Mouse (Mus musculus): ENCODE measurements around the gene Hexdc.

Gene Hexdc

GRCm38 (mm10) chr11:121204161-121205006 lies at the start of gene Hexdc, which contains the start of gene Ogfod3:
Gene Hexdc (plus strand): TSS chr11:121204433.
Gene Ogfod3 (minus strand): TSS chr11:121204711.
- ChIA-PET CTCF (interaction anchor here (0.5 to 3.3 kb wide), 14 partner anchors 9 to 527 kb away, joined by 3 to 12 read pairs (median 3); partner anchors contain the start of genes Cybc1 (in 1 of the 4) and Narf (in 1 of the 4)), POLR2A (interaction anchor here in 3 of 4 experiments (0.5 to 2.7 kb wide), 40 partner anchors 9 to 1805 kb away, joined by 3 to 24 read pairs (median 3); partner anchors contain the start of genes Cybc1 (in 3 of the 3), Narf (in 3 of the 3), Tex19.1 (in 2 of the 3) and B3gntl1 (in 1 of the 3))

DNA sequence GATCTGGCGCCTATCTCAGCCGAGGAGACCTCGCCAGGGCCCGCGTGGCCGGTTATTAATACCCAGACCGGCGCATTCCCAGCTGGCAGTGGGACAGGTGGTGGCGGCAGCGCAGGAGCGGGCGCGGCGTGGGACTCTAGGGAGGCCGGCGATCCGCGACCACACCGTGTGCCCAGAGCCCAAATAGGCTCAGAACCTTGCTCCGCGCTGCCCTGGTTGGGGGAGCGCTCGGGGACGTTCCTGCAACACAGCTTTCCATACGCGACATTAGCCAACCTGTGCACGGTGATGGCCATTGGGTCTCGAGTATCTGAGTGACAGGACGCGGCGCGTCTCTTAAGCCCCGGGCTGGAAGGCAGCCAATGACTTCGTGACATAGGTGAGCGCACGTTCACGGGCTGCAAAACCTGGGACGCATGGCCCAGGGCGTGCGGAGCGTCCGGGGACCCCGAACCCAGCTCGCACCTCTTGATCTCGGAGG lies 47.8 kb upstream of the Hexdc start:
- ChIA-PET POLR2A (interaction anchor here in 3 of 4 experiments (0.8 to 5.7 kb wide), 13 partner anchors 8 to 304 kb away, joined by 3 to 82 read pairs (median 3); partner anchors contain the start of genes Tex19.1 (in 3 of the 3), Cybc1 (in 1 of the 3), Foxk2 (in 1 of the 3) and Narf (in 1 of the 3)), CTCF (interaction anchor here in 3 of 4 experiments (0.6 to 3.4 kb wide), 6 partner anchors 11 to 206 kb away, joined by 3 to 12 read pairs (median 3); partner anchors contain the start of gene Tex19.1 (in 1 of the 3))

DNA sequence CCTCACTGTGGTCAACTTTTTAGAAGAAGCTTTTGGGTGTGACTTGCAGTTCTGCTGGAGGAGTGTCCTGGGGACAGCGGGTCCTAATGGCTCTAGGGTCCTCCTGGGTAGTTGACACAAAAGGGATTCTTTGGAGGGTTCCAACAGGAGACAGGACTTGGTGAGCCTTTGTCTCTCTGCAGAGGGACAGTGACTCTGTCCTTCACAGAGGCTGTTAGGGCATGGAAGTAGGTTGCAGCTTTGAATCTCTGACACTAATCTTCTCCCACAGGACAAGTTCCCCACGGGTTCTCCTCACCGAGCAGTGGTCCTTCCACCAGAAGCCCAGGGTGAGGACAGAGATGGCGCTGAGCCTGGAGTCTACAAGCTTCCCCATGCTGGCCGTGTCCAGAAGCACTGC lies 44.3 kb upstream of the Hexdc start, which contains the start of gene Uts2r:
TSS of gene Uts2r (plus strand) at position 301 of the 400 bp plus-strand sequence.
- CTCF ChIA-PET = interaction anchor here in 2 of 4 experiments (0.7 to 1.3 kb wide), 2 partner anchors 16 to 107 kb away, joined by 3 read pairs; no protein-coding TSS in a partner anchor
- POLR2A ChIA-PET = interaction anchor here in 3 of 4 experiments (1.1 to 3.8 kb wide), 6 partner anchors 9 to 228 kb away, joined by 3 to 24 read pairs (median 8); partner anchors contain the start of genes Tex19.1 (in 3 of the 3) and Rab40b (in 1 of the 3)

DNA sequence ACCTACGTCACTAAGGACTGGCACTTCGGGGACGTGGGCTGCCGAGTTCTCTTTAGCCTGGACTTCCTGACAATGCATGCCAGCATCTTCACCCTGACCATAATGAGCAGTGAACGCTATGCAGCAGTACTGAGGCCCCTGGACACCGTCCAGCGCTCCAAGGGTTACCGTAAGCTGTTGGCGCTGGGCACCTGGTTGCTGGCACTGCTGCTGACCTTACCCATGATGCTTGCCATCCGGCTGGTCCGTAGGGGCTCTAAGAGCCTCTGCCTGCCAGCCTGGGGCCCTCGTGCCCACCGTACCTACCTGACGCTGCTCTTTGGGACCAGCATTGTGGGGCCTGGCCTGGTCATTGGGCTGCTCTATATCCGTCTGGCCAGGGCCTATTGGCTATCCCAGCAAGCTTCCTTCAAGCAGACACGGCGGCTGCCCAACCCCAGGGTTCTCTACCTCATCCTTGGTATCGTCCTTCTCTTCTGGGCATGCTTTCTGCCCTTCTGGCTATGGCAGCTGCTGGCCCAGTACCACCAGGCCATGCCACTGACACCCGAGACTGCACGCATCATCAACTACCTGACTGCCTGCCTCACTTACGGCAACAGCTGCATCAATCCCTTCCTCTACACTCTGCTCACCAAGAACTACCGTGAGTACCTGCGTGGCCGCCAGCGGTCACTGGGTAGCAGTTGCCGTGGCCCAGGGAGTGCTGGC lies 43.4 kb upstream of the Hexdc start:
- ChIA-PET POLR2A (interaction anchor here in 3 of 4 experiments (0.6 to 3.8 kb wide), 8 partner anchors 9 to 950 kb away, joined by 3 to 24 read pairs (median 3); partner anchors contain the start of gene Tex19.1 (in 3 of the 3)), CTCF (interaction anchor here in 2 of 4 experiments (1.3 to 2.1 kb wide), 2 partner anchors 15 to 16 kb away, joined by 3 to 8 read pairs; no protein-coding TSS in a partner anchor)

- CTCF ChIA-PET = interaction anchor here in 2 of 4 experiments (0.9 to 2.8 kb wide), 2 partner anchors 11 to 12 kb away, joined by 3 to 14 read pairs; no protein-coding TSS in a partner anchor
- POLR2A ChIA-PET = interaction anchor here in 2 of 4 experiments (0.9 to 3.2 kb wide), 2 partner anchors 17 kb away, joined by 3 to 9 read pairs; partner anchors contain the start of gene Tex19.1 (in 2 of the 2)
Measured at GRCm38 (mm10) chr11:121163751-121164150, 40.5 kb upstream of the Hexdc start.

- POLR2A ChIA-PET = interaction anchor here in 2 of 4 experiments (0.6 to 1.3 kb wide), 3 partner anchors 14 to 206 kb away, joined by 3 read pairs; no protein-coding TSS in a partner anchor
Measured at GRCm38 (mm10) chr11:121173203-121173602, 31.0 kb upstream of the Hexdc start.

DNA sequence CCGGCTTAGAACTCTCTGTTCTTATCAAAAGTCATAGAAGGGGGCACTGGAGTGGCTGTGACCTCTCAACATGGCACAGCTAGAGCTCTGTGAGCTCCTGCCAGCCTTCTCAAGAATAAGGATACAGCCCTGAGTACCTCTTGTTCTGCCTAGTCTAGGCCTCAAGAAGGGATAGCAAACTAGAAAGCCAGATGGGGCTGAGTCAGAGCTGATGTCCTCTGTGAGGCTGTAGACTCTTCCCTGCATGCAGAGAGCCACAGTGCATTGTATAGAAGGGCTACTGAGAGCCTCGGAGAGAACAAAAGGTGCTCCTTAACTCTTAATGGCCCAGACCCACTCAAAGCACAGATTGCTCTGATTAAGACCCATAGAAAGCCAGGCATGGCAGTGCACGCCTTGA lies 30.0 kb upstream of the Hexdc start:
- CTCF ChIA-PET = interaction anchor here in 2 of 4 experiments (1.0 to 2.9 kb wide), 2 partner anchors 9 to 28 kb away, joined by 3 to 14 read pairs; partner anchors contain the start of gene Tex19.1 (in 1 of the 2)

More at GRCm38 (mm10) chr11:121173203-121173602, 31.0 kb upstream of the Hexdc start:
- CTCF ChIA-PET = interaction anchor here in 2 of 4 experiments (0.9 to 1.0 kb wide), 2 partner anchors 19 to 27 kb away, joined by 3 read pairs; partner anchors contain the start of gene Tex19.1 (in 1 of the 2)

GRCm38 (mm10) chr11:121176285-121177270 lies 27.7 kb upstream of the Hexdc start:
- ChIA-PET POLR2A (interaction anchor here in 3 of 4 experiments (0.6 to 3.6 kb wide), 18 partner anchors 8 to 525 kb away, joined by 3 to 30 read pairs (median 3); partner anchors contain the start of genes Tex19.1 (in 3 of the 3), Hexdc (in 1 of the 3), Metrnl (in 1 of the 3) and Narf (in 1 of the 3)), CTCF (interaction anchor here (0.5 to 2.9 kb wide), 62 partner anchors 9 to 1311 kb away, joined by 3 to 19 read pairs (median 4); partner anchors contain the start of genes Hexdc (in 3 of the 4), Narf (in 2 of the 4), Ogfod3 (in 2 of the 4) and Cybc1 (in 1 of the 4))

More for the DNA sequence above, 30.0 kb upstream of the Hexdc start:
- POLR2A ChIA-PET = interaction anchor here in 2 of 4 experiments (1.0 to 2.1 kb wide), 4 partner anchors 13 to 62 kb away, joined by 3 to 6 read pairs (median 4); partner anchors contain the start of genes Narf (in 1 of the 2) and Tex19.1 (in 1 of the 2)

DNA sequence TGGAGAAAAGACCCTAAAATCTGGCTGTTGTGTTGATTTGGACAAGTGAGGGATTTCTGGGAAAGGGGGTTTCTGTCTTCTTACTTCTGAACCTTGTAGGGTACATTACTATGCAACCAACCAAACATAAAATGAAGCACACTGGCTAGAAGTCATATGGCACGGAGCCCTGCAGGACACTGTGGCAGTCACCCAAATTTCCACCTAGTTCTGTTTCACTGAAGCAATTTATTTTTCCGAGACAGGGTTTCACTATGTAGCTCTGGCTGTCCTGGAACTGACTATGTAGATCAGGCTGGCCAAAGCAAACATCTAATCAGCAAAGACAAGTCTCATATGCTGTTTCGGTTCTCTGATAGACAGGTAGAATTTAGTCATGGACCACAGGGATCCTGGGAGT lies 14.6 kb upstream of the Hexdc start:
- ChIA-PET POLR2A (interaction anchor here in 2 of 4 experiments (1.7 to 1.8 kb wide), 2 partner anchors 44 kb away, joined by 4 to 9 read pairs; partner anchors contain the start of gene Tex19.1 (in 2 of the 2)), CTCF (interaction anchor here in 1 of 4 experiments (1.0 kb wide), 1 partner anchor 14 kb away, joined by 3 read pairs; no protein-coding TSS in a partner anchor)

DNA sequence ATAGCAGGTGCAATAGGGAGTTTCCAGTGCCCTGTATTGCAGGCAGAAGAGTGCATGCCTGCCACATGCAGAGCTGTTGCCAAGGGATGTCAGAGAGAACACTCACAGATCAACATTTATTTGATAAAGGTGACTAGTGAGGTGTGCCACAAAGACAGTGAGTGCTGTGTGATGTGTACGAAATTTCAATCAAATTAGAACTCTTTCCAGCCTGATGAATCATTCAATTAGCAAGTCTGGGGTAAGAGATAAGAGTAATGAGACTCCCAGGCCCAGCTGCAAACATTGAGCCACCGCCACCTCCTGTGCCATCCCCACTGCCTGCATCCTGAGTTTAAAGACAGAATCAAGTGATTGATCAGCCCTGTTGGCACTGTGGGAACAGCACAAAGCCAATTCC lies 11.5 kb upstream of the Hexdc start:
- ChIA-PET CTCF (interaction anchor here in 1 of 4 experiments (0.5 to 1.0 kb wide), 4 partner anchors 16 to 680 kb away, joined by 3 to 4 read pairs (median 3); no protein-coding TSS in a partner anchor), POLR2A (interaction anchor here in 2 of 4 experiments (0.9 to 1.0 kb wide), 2 partner anchors 11 to 47 kb away, joined by 3 to 5 read pairs; partner anchors contain the start of genes Hexdc (in 1 of the 2) and Tex19.1 (in 1 of the 2))

GRCm38 (mm10) chr11:121193415-121193814 lies 10.8 kb upstream of the Hexdc start:
- CTCF ChIA-PET = interaction anchor here in 1 of 4 experiments (0.9 kb wide), 1 partner anchor 17 kb away, joined by 3 read pairs; no protein-coding TSS in a partner anchor
- POLR2A ChIA-PET = interaction anchor here in 1 of 4 experiments (1.0 kb wide), 1 partner anchor 10 kb away, joined by 3 read pairs; no protein-coding TSS in a partner anchor

- ChIA-PET CTCF (no interaction called here), POLR2A (interaction anchor here in 1 of 4 experiments (1.4 kb wide), 1 partner anchor 50 kb away, joined by 3 read pairs; no protein-coding TSS in a partner anchor)
Measured at GRCm38 (mm10) chr11:121198622-121199021, 5.6 kb upstream of the Hexdc start.

DNA sequence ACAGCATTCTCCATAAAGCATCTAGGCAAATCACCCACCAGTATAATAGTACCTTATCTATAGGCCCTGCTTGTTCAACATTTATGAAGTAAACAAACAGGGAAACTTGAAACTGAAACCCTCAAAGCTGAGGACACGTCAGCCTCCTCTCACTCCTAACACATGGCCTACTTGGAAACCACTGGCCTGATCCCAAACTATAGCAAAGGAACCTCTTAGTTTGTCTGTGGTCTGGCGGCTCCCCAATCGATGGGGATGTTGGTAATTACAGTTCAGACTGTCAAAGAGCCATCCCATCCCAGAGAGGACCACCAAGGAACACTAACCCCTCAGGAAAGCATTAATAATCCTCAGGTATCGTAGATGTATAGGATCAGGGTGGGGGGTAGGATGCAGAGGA lies 4.4 kb upstream of the Hexdc start:
- POLR2A ChIA-PET = no interaction called here
- CTCF ChIA-PET = no interaction called here

DNA sequence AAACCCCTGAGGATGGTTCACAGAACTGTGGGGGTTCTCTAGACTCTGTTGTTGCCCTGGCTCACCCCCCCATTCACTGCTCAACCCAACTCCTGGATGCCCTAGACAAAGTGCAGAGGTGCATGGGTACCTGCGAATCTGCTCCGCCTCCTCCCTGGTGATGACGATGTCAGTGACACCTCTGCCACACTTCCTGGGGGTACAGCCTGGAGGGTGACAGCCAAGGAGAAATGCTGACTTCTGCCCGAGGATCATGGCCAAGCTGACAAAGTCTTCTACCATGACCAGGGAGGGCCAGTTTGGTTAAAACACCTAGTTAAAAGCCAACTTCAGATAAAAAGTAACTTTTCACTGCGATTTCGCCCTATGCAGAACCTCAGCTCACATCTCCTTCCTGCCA lies 3.5 kb upstream of the Hexdc start:
- ChIA-PET POLR2A (interaction anchor here in 2 of 4 experiments (1.7 to 2.2 kb wide), 3 partner anchors 10 to 28 kb away, joined by 4 to 6 read pairs (median 5); partner anchors contain the start of gene Cybc1 (in 1 of the 2)), CTCF (interaction anchor here in 3 of 4 experiments (1.2 to 2.0 kb wide), 3 partner anchors 24 to 36 kb away, joined by 4 to 8 read pairs (median 5); partner anchors contain the start of gene Narf (in 1 of the 3))

Measured in embryonic stem cell, embryonic (primary cell).